Mouse (Mus musculus) midbrain, embryonic 11.5 days (tissue): ENCODE measurements around the gene Tnfrsf18. TPM values are rescaled to one million over a fixed set of nuclear protein-coding genes. Genes with fewer than 3 reads are reported as not detected.
A peak's percentile ranks its signal among the peaks of the same experiment; 100 is the strongest.

Source experiments
- ATAC-seq: fragments of 200-750 bp; cut with Nextera tagmentation; 2 replicates; pipeline ENCODE4 v1.8.0; 2017; ENCODE audit warnings: moderate TSS enrichment, moderate library complexity; ENCODE audit not compliant: low FRiP score
- DNase-seq: peaks from one replicate; pipeline ENCODE4 v3.0.0; 2015; ENCODE audit warnings: low spot score; ENCODE audit errors: missing footprints
- H3K27ac ChIP-seq: fragments of 300-500 bp; sonication (generic); 2 replicates; pipeline ENCODE4 v1.5.1; 2014; ENCODE audit warnings: low read depth, low read length
- H3K27me3 ChIP-seq: fragments of 300-500 bp; sonication (generic); 2 replicates; pipeline ENCODE4 v1.6.1; 2014; ENCODE audit warnings: mild to moderate bottlenecking, low read length, moderate library complexity, mixed read lengths; ENCODE audit not compliant: control insufficient read depth, insufficient read depth
- H3K36me3 ChIP-seq: fragments of 300-500 bp; sonication (generic); 2 replicates; pipeline ENCODE4 v1.6.1; 2014; ENCODE audit warnings: mild to moderate bottlenecking, low read length, moderate library complexity, mixed read lengths; ENCODE audit not compliant: control insufficient read depth, insufficient read depth
- H3K4me1 ChIP-seq: fragments of 300-500 bp; sonication (generic); 2 replicates; pipeline ENCODE4 v1.6.1; 2014; ENCODE audit warnings: low read length; ENCODE audit not compliant: control insufficient read depth, insufficient read depth
- H3K4me2 ChIP-seq: fragments of 300-500 bp; sonication (generic); 2 replicates; pipeline ENCODE4 v1.6.1; 2014; ENCODE audit warnings: mild to moderate bottlenecking, moderate library complexity
- H3K4me3 ChIP-seq: fragments of 300-500 bp; sonication (generic); 2 replicates; pipeline ENCODE4 v1.5.1; 2014; ENCODE audit warnings: low read depth, low read length
- H3K9ac ChIP-seq: fragments of 300-500 bp; sonication (generic); 2 replicates; pipeline ENCODE4 v1.6.1; 2014; ENCODE audit warnings: low read length
- H3K9me3 ChIP-seq: fragments of 300-500 bp; sonication (generic); 2 replicates; pipeline ENCODE4 v1.6.1; 2016; ENCODE audit warnings: low read length; ENCODE audit not compliant: control insufficient read depth
- WGBS: fragments of 180-500 bp; shearing (Covaris S2); extraction: QIAGEN DNeasy Blood & Tissue Kit; methylation state at CpG from one replicate; pipeline ENCODE4 v1.1.7; 2014; 5-methylcytosine and 5-hydroxymethylcytosine counted together
- polyA plus RNA-seq: library from polyadenylated mRNA; unstranded; fragments of >200 nt; fragmentation: Nextera tagmentation; extraction: Ambion mirVana; gene quantifications from 2 replicates; pipeline ENCODE4 v1.2.1, GENCODE M21; 2014

Tnfrsf18 gene
- polyA plus RNA-seq, 1 experiment from 2014 or later: 0.87 TPM

DNA sequence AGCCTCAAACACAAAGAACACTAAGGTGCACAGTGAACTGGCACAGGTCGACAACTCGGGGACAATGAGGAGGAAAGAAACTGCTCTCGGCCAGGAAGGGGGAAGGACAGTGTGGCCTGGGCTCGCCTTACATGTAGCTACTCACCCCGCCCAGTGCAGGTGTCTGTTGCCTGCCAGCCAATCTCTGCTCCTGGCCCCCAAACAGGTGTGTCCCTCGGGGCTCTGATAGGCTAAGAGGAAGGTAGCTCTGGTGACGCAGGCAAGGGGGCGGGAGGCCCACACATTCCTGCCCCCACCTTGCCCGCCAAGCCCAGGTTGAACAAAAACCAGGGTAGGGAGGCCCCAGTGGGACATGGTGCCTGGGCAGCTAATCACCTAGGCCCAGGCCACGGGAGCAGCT lies 33.7 kb downstream of the Tnfrsf18 start:
- Histone ChIP-seq H3K36me3 (no peaks in the 10 kb centered on the region), H3K27ac (no peak overlapping the region), H3K4me3 (no peak overlapping the region), H3K9me3 (no peaks in the 10 kb centered on the region), H3K4me2 (no peak overlapping the region), H3K9ac (no peak overlapping the region), H3K4me1 (peaks cover 4% of the 10 kb centered on the region), H3K27me3 (no peaks in the 10 kb centered on the region)
- no peak for DNase-seq
- WGBS: 32% methylated on average over 10 of the region's 10 CpGs
- no peak for ATAC-seq

DNA sequence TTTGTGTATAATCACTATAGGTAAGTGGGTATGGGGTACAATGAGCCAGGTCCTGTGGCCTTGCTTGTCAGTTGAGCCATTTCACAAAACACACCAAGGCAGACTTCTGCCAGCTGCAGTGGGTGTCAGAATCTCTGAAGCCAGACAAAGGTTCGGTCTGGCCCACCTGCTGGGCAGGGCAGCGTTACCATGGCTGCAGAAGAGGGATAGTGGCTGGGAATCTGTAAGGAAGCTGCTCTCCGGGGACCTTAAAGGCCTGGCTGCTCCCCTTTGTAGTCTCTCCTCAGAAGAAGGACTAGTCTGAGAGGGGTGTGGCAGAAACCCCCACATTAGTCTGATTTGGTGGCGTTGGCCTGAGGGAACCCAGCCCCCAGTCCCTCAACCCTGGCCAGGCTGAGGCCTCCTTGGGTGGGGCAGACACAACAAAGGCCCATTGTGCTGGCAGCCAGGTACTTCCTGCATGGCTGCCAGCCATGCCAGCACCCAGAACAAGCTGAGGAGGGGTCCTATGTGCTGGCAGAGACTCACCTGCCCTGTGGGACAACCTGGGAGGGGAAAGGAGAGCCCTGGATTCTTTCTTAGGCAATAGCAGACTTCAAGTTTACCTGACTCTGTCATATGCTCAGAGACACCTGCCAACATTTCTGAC lies 38.0 kb downstream of the Tnfrsf18 start:
- H3K9ac ChIP-seq: no peak overlapping the region
- H3K4me3 ChIP-seq: no peak overlapping the region
- H3K4me1 ChIP-seq: peaks cover 4% of the 10 kb centered on the region
- H3K9me3 ChIP-seq: no peaks in the 10 kb centered on the region
- H3K36me3 ChIP-seq: no peaks in the 10 kb centered on the region
- 1% methylated on average over 4 of the region's 4 CpGs for WGBS
- H3K4me2 ChIP-seq: no peak overlapping the region
- no peak overlapping the region for H3K27ac ChIP-seq
- DNase-seq: no peak
- peak; percentile 40; the same call in 1 of the 2 replicates for ATAC-seq
- no peaks in the 10 kb centered on the region for H3K27me3 ChIP-seq

DNA sequence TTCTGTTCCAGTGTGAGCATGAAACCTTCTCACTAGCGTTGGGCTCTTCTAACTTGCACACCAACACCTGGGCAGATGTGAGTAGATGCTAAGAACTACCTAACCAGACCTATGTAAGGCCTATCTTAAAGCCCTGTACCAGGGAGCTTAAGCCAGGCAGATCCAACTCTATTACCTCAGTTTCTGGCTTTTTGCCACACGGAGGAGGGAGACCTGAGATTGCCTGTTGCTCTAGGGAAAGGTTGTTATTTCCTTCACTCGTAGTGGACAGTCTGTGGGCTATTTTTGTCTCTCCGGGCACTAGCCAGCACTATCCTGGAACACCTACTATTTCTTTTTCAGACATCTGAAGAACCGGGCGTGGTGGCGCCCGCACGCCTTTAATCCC lies 38.5 kb downstream of the Tnfrsf18 start:
- H3K9me3 ChIP-seq: no peaks in the 10 kb centered on the region
- H3K4me2 ChIP-seq: no peak overlapping the region
- H3K36me3 ChIP-seq: no peaks in the 10 kb centered on the region
- no peak overlapping the region for H3K27ac ChIP-seq
- no peak for ATAC-seq
- DNase-seq: no peak
- peaks cover 4% of the 10 kb centered on the region for H3K4me1 ChIP-seq
- 86% methylated on average over 9 of the region's 9 CpGs for WGBS
- no peak overlapping the region for H3K9ac ChIP-seq
- H3K4me3 ChIP-seq: no peak overlapping the region
- no peaks in the 10 kb centered on the region for H3K27me3 ChIP-seq

DNA sequence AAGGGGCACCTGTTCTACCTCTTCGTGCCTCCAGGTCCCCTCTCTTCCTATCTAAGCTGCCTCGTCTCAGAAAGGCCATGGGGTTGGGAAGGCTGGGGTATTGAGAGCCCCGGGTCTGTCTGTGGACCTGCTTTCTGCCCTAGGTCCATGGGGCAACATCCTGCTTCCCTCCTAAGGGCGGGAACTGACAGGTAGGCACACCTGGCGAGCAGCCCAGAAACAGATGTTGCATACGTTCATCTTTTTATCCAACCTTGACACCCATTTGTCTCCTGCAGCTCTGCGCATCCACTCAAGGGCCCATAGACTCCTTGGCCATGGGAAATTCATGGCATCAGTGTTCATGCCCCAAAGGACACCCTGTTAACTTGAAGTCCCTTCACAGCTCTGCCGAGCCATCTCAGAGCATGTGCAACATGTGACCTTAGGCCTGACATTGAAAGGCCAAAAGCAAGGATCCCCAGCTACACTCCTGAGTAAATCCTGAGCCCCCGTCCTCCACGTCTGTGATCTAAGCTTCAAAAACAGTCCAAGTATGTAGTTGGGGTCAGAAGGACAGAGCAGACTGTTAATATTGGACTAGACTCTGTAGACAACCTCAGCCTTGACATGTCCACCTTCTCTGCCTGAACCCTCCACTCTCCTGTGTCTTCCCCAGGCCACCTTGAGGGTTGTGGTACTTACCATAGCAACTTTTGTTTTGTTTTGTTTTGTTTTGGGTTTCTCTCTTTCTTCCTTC lies 39.4 kb downstream of the Tnfrsf18 start:
- Histone ChIP-seq H3K9ac (no peak overlapping the region), H3K4me2 (no peak overlapping the region), H3K4me3 (no peak overlapping the region), H3K27me3 (no peaks in the 10 kb centered on the region), H3K36me3 (no peaks in the 10 kb centered on the region), H3K4me1 (peaks cover 4% of the 10 kb centered on the region), H3K27ac (no peak overlapping the region), H3K9me3 (no peaks in the 10 kb centered on the region)
- WGBS: 89% methylated on average over 10 of the region's 10 CpGs
- DNase-seq: no peak
- ATAC-seq: no peak

DNA sequence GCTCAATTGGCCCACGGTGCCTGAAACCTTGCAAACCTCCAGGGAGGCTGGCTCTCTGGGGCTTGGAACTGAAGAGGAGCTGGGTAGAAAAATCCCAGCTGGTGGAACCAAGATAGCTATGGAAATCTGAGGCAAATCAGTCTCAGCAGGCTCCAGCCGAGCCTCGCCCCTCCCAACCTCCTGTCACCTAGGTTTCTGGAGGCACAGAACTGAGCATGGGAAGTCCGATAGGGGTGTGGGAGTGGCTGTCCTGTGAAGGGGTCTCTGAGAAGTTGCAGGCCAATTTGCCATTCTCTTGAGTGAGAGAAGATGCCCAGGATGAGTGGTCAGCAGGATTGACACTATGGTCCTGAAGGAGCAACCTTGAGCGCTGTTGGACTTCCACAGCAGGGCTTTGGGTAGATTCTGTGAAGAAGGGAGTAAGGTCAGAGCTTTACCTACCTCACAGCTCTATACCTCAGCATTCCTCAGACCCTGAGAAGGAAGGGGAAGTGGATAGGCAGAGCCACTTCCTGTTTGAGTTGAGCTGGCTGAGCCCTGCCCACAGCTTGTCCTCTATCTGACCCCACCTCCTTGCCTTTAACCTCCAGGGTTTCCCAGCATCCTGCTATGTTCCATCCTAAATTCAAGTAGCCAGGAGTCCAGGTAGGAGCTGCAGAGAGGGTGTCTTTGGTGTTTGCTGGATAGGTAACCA lies 41.4 kb downstream of the Tnfrsf18 start:
- Histone ChIP-seq H3K4me2 (no peak overlapping the region), H3K27ac (no peak overlapping the region), H3K4me3 (no peak overlapping the region), H3K4me1 (peaks cover 4% of the 10 kb centered on the region), H3K27me3 (no peaks in the 10 kb centered on the region), H3K36me3 (no peaks in the 10 kb centered on the region), H3K9ac (no peak overlapping the region), H3K9me3 (no peaks in the 10 kb centered on the region)
- DNase-seq (no peak), ATAC-seq (no peak)
- 80% methylated on average over 5 of the region's 5 CpGs for WGBS

DNA sequence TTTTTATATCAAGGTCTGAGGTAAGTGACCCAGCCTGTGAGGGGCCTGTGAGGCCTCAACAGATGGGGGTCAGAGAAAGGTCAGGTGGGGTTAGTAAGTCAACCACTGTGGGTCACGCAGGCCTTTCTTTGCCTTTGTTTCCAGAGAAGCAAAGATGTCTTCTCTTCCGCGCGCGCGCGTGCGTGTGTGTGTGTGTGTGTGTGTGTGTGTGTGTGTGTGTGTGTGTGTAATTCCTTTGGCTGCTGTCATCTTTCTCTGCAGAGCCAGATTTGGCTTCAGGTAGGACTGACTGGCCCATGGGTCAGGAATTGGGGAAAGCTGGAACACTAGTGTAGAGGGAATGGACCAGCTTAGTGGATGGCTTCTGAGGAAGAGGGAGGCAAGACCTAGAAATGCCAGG lies 43.7 kb downstream of the Tnfrsf18 start:
- WGBS: 95% methylated on average over 8 of the region's 8 CpGs

DNA sequence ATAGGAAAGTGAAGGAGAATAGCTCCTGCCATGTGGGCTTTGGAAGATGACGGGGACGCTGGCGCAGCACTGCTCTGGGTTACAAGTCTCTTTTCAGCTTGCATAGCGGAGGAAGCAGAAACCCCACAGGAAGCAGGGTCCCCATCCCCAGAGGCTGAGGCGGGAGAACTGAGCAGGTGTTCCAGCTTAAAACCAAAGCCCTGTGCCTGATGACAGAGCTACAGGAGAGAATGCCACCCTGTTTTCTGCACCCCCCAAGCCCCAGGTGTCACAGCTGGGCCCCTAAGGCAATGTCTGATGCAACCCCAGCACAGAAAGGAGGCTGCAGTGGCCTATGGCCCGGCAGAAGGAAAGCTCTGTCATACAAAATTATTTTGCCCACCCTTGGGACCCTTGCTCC lies 44.3 kb downstream of the Tnfrsf18 start:
- Histone ChIP-seq H3K36me3 (no peaks in the 10 kb centered on the region), H3K4me3 (no peak overlapping the region), H3K9me3 (no peaks in the 10 kb centered on the region), H3K27ac (no peak overlapping the region), H3K4me1 (no peaks in the 10 kb centered on the region), H3K27me3 (no peaks in the 10 kb centered on the region), H3K4me2 (no peak overlapping the region), H3K9ac (no peak overlapping the region)
- ATAC-seq: peak; percentile 16; the same call in 1 of the 2 replicates
- no peak for DNase-seq
- WGBS: 45% methylated on average over 6 of the region's 6 CpGs

More for the DNA sequence above, 43.7 kb downstream of the Tnfrsf18 start:
- H3K9ac ChIP-seq: no peak overlapping the region
- no peaks in the 10 kb centered on the region for H3K9me3 ChIP-seq
- H3K27me3 ChIP-seq: no peaks in the 10 kb centered on the region
- no peak overlapping the region for H3K27ac ChIP-seq
- no peak overlapping the region for H3K4me2 ChIP-seq
- no peaks in the 10 kb centered on the region for H3K4me1 ChIP-seq
- no peak overlapping the region for H3K4me3 ChIP-seq
- no peak for ATAC-seq
- DNase-seq: no peak
- H3K36me3 ChIP-seq: no peaks in the 10 kb centered on the region

DNA sequence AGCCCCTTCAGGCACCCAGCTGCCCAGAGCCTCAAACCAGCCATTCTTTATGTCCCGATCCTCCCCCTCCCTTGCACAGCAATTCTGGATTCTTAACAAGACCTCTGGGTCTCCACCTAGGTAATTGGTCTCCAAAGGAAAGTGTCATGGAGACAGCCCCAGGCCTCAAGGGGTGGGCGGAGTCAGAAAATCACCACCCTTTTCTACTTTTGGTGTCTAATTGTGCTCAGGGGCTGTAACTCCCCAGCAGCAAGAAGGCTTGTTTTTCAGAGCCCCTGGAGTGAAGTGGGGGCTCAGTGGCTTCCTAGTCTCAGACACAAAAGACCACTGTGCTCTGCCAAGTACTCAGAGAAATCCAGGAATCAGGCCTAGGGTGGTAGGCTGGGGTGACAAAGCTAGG lies 44.8 kb downstream of the Tnfrsf18 start:
- H3K9ac ChIP-seq: no peak overlapping the region
- no peaks in the 10 kb centered on the region for H3K36me3 ChIP-seq
- no peaks in the 10 kb centered on the region for H3K27me3 ChIP-seq
- H3K27ac ChIP-seq: no peak overlapping the region
- no peak overlapping the region for H3K4me3 ChIP-seq
- no peaks in the 10 kb centered on the region for H3K4me1 ChIP-seq
- ATAC-seq (no peak), DNase-seq (no peak)
- 69% methylated on average over 2 of the region's 2 CpGs for WGBS
- H3K9me3 ChIP-seq: no peaks in the 10 kb centered on the region
- H3K4me2 ChIP-seq: no peak overlapping the region

DNA sequence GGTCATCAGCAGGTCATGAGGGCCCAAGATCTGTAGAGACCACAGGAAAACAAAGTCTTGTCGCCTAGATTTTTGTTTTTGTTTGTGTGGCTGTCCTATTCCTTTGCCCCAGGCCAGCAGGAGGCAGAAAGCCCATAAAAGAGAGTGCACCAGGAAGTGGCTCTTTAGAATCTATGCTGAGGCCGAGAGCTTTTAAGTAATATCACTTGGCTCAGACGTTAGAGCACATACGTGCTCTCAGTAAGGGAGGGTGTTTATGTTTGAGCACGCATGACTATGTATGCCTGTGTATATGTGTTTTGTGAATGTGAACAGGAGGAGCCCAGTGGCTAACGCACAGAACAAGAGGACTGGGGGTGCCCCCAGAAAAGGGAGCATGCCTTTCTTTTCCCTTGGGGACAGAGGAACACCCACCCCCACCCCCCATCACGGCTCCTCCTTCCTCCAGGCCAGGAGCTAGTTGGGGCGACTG lies 51.0 kb downstream of the Tnfrsf18 start:
- Histone ChIP-seq H3K27ac (no peak overlapping the region), H3K36me3 (no peaks in the 10 kb centered on the region), H3K9ac (no peak overlapping the region), H3K27me3 (peaks cover 15% of the 10 kb centered on the region), H3K4me1 (peaks cover 7% of the 10 kb centered on the region), H3K4me3 (no peak overlapping the region), H3K9me3 (no peaks in the 10 kb centered on the region), H3K4me2 (peak overlapping the region; percentile 44; the same call in 1 of the 2 replicates)
- ATAC-seq (no peak), DNase-seq (no peak)
- WGBS: 8% methylated on average over 8 of the region's 8 CpGs
